Mouse (Mus musculus): ENCODE data around the gene Cst3.

Cst3 gene

DNA sequence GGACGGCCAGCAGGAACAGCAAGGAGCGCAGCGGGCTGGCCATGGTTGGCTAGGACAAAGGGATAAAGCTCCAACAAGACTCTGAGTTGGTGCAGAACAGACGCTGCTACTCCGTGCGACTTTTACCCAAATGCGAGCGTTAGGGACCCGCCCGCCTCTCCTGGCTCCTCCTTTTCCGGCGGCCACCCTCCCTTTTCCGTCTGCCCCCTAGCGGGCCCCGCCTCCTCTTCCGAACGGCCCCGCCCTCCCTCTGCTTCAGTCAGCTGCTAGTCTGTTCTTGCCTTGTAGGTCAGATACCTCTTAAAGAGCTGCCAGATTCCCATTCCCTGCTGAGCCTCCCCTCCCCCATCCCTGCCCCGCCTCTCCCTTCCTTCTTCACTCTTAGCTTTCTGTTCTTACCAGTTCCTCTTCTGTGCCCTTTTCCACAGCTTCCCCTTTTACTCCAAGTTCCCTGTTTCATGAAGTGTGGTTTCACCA, at the start of gene Cst3:
Gene Cst3 (minus strand): TSS at position 358 of the 477 bp plus-strand sequence.
- DNase-seq (ENCODE audit: low read depth) = peak; percentile 60

DNA sequence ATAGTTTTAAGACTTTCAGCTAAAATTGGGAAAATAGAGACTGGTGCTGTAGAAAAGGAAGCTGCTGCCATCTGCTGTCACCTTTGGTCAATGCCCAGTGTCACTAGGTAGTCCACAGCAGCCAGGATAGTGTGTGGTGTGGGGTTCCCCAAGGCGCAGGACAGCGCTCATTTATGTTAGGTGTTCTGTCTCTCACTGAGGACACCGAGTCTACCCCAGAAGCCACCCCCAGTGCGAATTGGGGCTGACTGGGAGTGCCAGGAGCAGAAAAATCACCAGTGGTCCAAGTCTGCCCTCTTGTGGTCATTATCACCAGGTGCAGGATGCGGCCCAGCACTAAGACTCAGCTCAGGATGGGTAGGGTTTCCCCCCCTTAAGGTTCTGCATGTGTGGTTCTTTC, 26.8 kb upstream of the Cst3 start:
- DNase-seq (ENCODE audit: low read depth) = peak; percentile 21

DNA sequence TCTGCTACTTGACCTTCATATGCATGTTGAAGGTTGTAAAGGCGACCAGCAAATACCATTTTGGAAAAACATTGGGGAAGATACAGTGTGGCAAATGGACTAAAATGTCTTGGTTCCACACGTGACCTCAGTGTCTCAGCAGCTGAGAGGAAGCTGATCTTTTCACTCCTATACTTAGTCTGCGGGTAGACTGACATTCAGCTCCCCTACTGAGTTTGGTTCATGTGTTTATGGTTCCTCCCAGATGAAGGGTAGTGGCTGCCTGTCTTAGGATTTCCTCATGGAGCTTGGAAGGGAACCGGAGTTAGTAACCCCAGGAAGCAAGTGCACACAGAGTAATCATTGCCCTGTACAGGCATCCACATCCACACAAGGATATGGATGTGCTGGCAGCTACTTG, 24.8 kb upstream of the Cst3 start:
- DNase-seq (ENCODE audit: low read depth) = no peak

DNA sequence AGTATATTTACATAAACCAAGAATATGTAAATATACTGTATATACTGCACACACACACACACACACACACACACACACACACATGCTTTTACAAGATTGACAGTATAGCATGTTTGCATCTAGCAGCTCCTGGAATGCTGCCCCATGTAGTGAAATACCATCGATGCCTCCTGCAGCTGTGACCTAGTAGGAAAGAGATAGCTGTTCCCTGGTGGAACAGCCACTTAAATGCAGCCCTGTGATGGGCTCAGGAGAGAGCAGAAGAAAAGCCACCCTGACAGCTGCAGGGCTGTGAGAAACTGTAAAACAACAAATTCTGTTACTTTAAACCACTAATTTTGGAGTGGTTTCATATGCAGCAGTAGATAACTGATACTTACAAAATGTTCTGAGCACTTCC, 20.7 kb upstream of the Cst3 start:
- no peak for DNase-seq (ENCODE audit: low read depth)

DNA sequence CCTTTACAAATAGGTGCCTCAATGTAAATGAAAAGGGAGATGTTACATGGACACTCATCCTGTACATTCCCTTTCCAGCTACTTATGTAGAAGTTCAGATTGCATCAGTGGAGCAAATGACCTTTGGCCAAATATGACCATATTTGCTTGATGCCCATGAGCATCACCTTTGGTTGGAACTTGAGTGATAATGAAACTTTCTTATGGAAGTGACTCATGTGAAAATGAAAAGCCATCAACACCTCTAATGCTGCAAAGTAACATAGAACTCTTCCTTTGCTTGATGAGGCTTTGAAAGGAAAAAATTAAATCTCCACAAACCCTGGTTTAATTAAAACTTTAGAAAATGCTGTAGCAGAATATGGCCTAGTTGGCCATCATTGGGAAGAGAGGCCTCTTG, 17.6 kb upstream of the Cst3 start:
- no peak for DNase-seq (ENCODE audit: low read depth)

DNA sequence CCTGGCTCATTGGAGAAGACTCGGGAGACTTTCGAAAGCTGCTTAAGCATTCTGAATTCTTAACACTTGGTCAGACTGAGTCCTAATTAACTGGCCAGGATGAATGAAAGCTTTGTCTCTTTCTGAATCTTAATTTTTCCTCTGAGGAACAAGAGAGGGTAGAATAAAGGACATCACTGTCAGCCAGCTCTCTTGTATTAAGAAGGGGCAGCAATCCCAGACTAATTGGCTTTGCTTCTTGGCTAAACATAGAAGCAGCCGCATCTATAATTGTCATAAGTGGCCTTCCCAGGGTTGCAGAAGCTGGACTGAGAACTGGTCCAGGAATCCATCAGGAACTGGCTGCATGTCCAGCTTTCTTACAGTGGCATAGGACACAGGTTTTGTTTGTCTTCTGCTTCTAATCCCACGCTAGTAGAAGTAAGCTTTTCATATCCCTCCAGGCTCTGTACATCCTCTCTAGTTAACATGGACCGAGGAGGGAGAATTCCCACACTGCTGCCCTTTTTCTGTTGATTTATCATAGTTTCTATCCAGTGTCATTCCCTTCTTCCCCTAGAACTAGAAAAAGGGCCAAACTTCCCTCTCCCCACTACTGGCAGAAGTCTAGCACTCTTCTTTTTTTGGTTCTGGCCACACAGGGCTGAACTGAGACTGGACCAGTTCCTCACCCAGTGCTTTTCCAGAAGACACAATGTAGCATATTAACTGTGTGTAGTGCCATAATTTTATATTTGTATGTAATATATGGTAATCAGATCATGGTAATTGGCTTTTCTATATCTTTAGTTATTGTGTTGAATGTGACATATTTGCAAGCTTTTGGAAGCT, 14.7 kb upstream of the Cst3 start:
- DNase-seq (ENCODE audit: low read depth) = no peak

DNA sequence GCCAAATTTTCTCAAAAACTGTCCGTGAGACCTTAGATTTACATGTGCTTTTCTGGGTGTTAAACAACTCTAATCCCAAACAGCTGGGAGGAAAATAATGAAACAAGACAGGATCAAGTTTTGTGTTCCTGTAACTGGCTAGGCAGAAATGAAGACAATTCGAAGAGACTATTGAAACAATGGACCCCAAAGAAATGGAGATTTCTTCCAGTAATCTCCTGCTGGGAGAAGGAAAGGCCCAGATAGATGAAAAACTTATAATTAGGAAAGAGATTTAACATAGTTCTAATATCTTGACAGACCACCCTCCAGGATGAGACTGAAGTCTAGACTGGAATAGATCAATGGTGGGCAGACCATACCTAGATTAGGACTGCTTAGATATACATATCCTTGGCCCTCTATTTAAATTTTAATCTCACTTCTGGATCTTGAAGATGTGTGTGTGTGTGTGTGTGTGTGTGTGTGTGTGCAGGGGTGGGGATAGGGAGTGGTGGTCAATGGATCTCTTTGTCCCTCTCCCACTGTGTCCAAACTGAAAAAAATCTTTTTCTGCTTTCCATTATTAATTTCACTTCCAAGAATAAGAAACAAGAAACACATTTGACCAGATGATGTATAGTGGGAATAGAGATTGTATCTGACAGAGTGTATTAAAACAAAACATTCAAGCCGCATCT, 14.0 kb upstream of the Cst3 start:
- no peak for DNase-seq (ENCODE audit: low read depth)

DNA sequence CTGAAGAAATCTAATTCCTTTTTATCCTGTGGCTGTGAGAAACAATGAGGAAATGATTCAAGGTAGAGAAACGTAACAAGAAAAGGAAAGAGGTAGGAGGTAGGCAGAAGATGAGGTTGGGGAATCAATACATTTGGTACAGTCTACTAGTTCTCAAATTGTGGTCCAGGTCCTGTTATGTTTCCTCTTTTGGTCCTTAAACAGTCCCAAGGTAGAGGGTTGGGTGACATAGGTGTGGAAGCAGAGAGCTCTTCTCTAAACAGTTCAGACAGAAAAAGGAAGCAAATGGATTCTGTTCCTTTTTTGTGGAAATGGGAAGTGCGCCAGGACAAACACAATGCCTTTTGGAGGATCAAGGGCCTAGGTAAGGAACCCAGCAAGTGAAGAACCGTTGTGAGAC, 13.4 kb upstream of the Cst3 start:
- no peak for DNase-seq (ENCODE audit: low read depth)

DNA sequence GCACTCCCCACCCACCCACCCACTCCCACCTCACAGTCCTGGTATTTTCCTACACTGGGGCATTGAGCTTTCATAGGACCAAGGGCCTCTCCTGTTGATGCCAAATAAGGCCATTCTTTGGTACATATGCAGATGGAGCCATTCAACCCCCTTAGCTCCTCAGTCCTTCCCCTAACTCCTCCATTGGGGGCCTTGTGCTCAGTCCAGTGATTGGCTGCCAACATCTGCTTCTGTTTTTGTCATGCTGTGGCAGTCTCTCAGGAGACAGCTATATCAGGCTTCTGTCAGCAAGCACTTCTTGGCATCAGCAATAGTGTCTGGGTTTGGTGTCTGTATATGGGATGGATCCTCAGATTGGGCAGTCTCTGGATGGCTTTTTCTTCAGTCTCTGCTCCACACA, 9.2 kb upstream of the Cst3 start:
- DNase-seq (ENCODE audit: low read depth) = no peak

DNA sequence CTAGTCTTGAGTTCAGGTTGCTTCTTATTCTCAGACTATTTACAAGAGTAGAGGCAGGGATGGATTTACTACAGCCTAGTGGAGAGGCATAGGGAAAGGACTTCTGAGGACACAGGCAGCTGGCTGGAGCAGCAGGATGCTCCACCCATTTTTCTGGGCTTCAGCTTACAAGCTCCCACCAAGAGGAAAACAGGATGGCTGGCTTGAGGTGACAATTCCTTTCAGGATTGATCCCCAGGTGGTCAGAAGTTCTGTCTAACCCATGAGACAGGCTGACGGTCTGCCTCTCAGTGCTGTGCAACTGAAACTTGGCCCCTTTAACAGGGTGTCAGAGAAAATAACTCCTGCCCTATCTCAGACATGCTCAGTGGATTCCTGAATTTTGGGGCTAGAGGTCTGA, 3.7 kb upstream of the Cst3 start:
- no peak for DNase-seq (ENCODE audit: low read depth)

DNA sequence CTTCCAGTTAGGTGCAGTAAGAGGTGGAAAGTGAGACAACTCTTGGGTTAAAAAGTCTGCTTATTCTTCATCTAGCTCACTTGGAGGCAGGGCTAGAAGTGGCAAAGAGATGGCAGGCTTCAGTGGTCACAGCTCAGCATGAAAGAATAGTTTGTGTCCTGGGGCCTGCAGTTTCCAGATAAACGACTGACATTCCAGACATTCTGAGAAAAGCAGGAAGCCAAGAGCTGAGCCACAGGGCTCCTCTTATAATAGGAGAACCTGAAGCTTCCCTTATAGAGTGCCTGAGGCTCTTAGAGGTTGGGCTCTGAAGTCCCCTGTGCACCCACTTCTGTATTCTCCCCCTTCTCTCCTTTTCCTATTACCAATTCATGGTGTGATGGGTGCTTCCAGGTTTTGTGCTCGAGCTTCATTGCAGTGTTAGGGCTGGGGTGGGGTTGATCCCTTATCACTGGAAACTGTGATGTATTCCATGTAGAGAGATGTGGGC, 3.2 kb upstream of the Cst3 start:
- DNase-seq (ENCODE audit: low read depth) = no peak

DNA sequence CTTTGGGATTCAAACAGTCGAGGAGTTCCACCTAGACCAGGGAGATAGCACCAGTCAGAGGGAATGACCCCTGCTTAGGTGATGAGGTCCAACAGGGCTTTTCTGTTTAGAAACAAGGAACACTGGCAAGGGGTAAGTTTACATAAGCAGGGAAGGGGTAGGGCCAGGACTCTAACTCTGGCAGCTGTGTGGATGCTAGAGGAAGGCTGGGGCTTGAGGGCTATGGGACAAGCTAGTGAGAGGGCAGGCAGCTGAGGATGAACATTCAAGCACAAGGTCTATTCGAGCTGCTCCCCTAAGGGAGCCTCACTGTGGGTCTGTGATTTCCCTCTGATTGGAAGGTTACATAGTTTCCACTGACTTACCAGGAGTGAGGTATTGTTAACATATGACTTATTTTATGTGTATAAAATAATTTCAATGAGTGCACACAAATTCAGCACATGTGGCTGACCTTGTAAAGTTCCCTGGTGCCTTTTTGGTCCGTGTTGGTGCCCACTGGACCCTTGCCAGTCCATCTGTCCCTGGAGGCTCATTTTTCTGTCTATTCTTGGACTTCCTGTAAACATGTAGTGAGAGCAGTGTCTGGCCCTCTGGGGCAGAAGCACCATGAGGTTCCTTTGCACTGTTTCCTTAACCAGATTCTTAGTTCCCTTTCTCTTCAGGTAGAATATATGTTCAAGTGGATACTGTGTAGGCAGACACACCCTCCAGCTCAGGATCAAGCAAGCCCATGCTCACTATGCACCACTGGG, 1.7 kb upstream of the Cst3 start:
- DNase-seq (ENCODE audit: low read depth) = no peak

DNA sequence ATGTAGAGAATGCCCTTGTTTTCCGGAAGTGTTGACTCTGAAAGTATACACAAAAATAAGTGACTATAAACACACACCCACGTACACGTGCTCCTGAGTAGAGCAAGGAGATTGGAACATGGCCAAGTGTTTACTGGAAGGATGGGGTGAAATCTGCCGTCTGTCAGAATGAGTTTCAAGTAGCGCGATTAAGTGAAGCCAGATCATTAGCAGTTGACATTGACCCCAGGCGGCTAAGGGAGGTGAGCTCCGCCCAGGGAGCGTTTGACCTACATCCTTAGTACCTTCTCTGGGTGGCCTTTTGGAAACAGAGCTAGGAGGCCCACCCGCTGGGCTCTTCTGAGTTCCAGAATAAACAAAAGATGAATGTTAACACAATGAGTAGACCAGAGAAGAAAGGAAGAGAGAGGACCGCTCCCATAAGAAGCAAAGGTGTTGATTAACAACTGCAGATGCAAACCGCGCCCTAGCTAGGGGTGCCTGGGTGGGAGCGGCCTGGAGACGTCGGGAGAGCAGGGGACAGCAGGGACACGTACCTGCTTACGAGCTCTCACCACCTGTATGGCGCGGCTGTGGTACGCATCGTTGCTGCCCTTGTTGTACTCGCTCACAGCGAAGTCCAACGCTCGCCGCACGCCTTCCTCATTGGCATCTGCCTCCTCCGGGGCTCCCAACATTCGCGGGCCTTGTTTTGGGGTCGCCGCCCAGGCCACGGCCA, 716 bp downstream of the Cst3 start:
- peak; percentile 15 for DNase-seq (ENCODE audit: low read depth)

DNA sequence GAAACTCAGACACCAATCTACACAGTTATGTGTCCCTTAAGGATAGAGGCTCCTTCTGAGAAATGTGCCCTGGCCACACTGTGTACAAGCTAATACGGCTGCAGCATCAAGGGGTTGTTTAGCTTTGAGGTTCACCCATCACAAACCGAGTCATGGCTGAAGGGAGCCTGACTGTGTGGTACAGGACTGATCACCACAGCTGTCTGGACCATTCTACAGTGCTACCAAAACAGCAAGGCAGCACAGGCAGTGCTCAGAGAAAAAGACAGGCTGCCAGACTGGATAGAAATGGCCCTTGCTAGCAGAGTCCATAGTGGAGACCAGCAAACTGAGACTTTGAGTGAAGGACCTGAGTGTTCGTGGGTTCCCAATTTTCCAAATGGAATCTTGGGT, 1.3 kb downstream of the Cst3 start:
- no peak for DNase-seq (ENCODE audit: low read depth)

DNA sequence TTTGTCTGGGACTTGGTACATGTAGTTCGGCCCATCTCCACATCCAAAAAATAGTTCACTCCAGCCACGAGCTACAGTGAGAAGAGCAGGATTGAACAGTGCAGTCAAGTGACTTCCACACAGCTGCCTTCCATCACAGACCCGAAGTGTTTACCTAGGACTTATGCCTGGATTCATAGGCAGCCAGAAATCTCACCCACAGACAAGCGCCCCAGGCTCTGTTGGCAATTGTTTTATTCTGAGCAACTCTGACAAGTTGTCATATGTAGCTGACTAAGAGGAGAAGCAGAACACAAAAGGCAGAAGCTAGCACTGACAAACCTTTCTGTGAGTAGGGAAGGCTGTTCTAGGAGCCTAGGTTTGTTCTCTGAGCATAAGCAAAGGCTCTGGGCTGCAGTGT, 2.6 kb downstream of the Cst3 start:
- DNase-seq (ENCODE audit: low read depth) = no peak

DNA sequence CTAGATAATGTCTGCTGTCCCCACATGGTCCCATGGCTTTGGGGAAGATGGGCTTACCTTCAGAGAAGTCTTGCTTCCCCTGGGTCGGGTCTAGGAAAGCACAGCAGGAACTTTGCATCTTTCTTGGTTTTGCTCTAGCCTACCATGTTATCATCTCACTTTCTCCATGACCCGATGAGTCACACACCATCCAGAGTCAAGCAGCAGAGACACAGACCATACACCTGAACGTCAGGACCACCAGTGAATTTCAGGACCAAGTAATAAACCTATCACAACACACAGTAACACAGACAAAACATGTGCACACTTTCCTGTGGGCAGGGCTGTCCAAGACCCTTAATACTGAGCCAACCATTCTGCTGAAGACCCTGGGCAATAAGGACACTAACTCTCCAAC, 5.0 kb downstream of the Cst3 start:
- DNase-seq (ENCODE audit: low read depth) = no peak

DNA sequence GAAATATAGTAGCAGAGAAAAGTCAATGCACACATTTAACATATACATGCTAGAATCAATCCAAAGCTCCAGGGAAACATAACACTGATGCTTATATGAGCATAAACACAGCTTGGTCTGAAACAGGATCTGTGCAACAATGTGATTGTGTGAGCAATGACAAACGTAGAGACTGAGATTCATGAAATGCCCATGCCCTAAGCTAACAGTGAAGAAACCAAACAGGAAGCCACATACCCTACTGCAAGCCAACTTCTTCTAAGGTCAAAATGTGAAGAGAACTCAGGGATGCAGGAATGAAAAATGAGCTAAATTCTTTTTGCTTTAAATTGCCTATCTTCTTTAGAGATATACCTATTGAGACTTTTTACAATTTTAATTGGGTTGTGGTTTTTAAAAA, 6.5 kb downstream of the Cst3 start:
- no peak for DNase-seq (ENCODE audit: low read depth)

DNA sequence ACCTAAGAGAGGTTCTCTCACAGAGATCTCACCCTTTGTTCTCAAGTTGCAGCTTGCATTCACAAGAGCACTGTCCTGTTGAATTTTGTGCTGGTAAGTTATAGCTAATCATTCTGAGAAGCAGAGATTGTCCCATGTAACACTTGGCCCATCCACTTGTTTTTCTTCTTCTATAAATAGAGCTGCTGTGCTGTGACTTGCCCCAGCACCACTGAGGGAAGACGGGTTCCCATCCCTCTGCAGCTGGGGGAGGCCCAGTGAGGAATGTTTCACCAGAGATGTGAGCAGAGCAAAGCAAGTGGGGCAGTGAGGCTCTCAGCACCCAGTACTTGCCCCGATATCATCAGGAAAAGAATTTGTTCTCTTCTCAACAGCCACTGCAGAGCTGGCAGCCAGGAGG, 10.5 kb downstream of the Cst3 start, which contains the start of gene 9230104L09Rik:
Gene 9230104L09Rik (minus strand): TSS at position 73 of the 400 bp plus-strand sequence.
- DNase-seq (ENCODE audit: low read depth) = no peak

DNA sequence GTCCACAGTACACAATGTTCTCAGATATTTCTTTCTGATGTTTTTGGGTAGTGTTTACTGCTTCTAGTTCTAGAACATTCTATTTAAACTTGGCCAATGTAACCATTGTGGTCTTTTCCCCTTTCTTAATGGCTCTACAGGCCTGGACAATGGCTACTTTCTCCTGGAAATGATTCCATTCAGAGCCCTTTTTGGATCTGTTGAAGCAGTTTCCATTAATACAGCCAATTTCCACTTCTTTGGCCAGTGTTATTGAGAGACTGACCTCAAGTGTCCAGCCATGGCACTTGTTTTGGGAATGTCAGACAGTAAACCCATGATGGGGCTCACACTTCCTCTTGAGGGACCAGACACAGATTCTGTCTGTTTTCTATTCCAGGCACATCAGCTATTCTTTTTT, 13.8 kb downstream of the Cst3 start:
- no peak for DNase-seq (ENCODE audit: low read depth)

DNA sequence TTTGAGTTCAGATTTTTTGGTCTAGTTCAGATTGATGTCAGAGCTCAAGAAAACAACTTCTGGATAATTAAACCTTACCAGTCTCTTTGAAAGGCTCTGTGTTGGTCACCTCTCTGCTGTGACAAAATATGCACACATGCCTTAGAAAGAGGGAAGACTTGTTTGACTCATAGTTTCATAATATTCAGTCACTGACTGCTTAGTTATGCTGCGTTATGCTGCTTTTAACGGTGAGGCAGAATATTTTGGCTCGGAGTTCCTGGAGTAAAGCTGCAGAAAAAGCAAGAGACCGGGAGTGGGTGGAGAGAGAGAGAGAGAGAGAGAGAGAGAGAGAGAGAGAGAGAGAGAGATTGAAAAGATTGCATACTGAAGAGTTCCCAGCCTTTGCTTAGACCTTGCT, 14.5 kb downstream of the Cst3 start:
- no peak for DNase-seq (ENCODE audit: low read depth)

DNA sequence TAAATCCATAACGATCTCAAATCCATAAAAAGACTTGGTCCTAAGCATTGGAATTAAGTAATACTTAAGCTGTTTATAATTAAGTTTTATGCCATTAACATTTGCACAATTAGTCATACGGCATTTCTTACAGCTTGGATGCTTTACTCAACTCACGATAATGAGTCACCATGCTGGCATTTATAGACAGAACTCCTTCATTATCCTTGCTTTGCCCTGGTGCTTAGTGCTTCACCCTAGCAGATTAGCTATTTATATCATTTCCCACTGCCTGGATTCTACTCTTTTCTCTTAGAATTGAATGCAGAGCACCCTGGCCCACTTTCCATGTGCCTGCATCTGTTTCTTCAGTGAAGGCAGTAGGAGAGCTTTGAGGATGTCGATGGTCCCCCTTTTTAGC, 18.0 kb downstream of the Cst3 start:
- no peak for DNase-seq (ENCODE audit: low read depth)
